Mouse (Mus musculus) bone marrow macrophage, adult 2 months (primary cell): Measurements from ENCODE around the gene Bcorl1.

Experiments
- CTCF ChIP-seq: IDR thresholded peaks from 2 replicates; pipeline ENCODE4 v1.5.1; 2012; ENCODE audit warnings: low read depth, mild to moderate bottlenecking, low read length, moderate library complexity
- POLR2A ChIP-seq: IDR thresholded peaks from 2 replicates; pipeline ENCODE4 v1.6.1; 2012; ENCODE audit warnings: mild to moderate bottlenecking, low read depth, low read length, borderline replicate concordance

DNA sequence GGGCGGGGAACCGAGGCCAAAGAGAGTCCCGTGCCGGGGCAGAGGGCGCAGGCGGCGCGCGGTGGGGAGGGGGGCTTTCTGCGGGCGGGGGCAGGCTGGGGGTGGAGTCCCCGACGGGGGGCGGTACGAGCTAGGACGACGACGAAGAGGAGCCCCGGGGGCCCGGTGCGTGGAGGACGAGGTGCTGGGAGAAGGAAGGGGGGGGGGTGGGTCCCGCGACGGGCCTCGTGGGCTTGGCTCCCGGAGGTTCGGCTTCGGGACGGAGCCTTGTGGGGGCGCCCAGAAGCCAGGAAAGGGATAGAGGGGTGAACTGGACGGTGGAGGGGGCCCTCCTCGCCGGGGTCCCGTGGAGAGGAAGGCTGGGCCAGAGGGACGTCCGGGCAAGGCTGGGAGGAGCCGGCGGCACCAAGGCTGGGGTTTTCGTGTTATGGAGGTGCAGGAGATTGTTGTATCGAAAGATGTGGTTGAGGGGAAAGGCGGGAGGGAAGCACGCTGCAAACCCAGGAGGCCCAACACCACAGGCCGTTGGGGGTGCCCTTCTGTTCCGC lies 4.3 kb downstream of the Bcorl1 start:
- no peak for TF ChIP-seq CTCF
- no peak for TF ChIP-seq POLR2A
